Mouse (Mus musculus) embryonic stem cell, embryonic (primary cell): Measurements from ENCODE around the gene Tnr.
"Not testable (repeated sequence)": the region's sequence is repeated elsewhere in the genome, so short reads cannot be mapped to it uniquely, and the experiment has no call there.

Experiments
- CTCF ChIA-PET, 4 experiments: fragments of 300-600 bp in 2 of 4; fragments of 350-600 bp in 2 of 4; sonication (Branson Sonifier 250); formaldehyde crosslinking; loops; one replicate each; lab custom pipeline; 2022; ENCODE audit warnings: inconsistent platforms in 2 of 4; lab: Charles Lee
- POLR2A ChIA-PET, 4 experiments: fragments of 300-600 bp in 2 of 4; fragments of 350-600 bp in 2 of 4; sonication (Branson Sonifier 250); formaldehyde crosslinking; loops; one replicate each; lab custom pipeline; 2022; ENCODE audit warnings: antibody characterized with exemption in 4 of 4, inconsistent platforms in 1 of 4; lab: Charles Lee

The Tnr gene

GRCm38 (mm10) chr1:159939335-159939734 lies 415.8 kb downstream of the Tnr start:
- POLR2A ChIA-PET, result no interaction called here
- CTCF ChIA-PET, result interaction anchor here in 1 of 4 experiments (0.6 kb wide), 1 partner anchor 71 kb away, joined by 5 read pairs; no protein-coding TSS in a partner anchor

- POLR2A ChIA-PET, result no interaction called here
- CTCF ChIA-PET, result interaction anchor here in 1 of 4 experiments (0.6 kb wide), 1 partner anchor 1243 kb away, joined by 3 read pairs; no protein-coding TSS in a partner anchor
Measured at GRCm38 (mm10) chr1:159953526-159953925, 430.0 kb downstream of the Tnr start.

- ChIA-PET CTCF (no interaction called here), POLR2A (no interaction called here)
Measured at GRCm38 (mm10) chr1:159963351-159963750, 439.8 kb downstream of the Tnr start.

GRCm38 (mm10) chr1:159966286-159966685 lies 442.7 kb downstream of the Tnr start:
- CTCF ChIA-PET, POLR2A ChIA-PET: not testable (repeated sequence)

- POLR2A ChIA-PET, result interaction anchor here in 1 of 4 experiments (1.3 kb wide), 1 partner anchor 9 kb away, joined by 3 read pairs; no protein-coding TSS in a partner anchor
- CTCF ChIA-PET, result no interaction called here
Measured at GRCm38 (mm10) chr1:159968395-159968794, 444.8 kb downstream of the Tnr start.

- CTCF ChIA-PET, result no interaction called here
- POLR2A ChIA-PET, result interaction anchor here in 1 of 4 experiments (1.1 kb wide), 1 partner anchor 9 kb away, joined by 3 read pairs; no protein-coding TSS in a partner anchor
Measured at GRCm38 (mm10) chr1:159977786-159978185, 454.2 kb downstream of the Tnr start.

GRCm38 (mm10) chr1:159979096-159979495 lies 455.5 kb downstream of the Tnr start:
- CTCF ChIA-PET, result interaction anchor here in 1 of 4 experiments (0.6 kb wide), 1 partner anchor 112 kb away, joined by 3 read pairs; no protein-coding TSS in a partner anchor
- POLR2A ChIA-PET, result no interaction called here

GRCm38 (mm10) chr1:159980355-159980754 lies 456.8 kb downstream of the Tnr start:
- CTCF ChIA-PET, result interaction anchor here in 1 of 4 experiments (0.7 kb wide), 1 partner anchor 13 kb away, joined by 11 read pairs; no protein-coding TSS in a partner anchor
- POLR2A ChIA-PET, result interaction anchor here in 1 of 4 experiments (0.6 kb wide), 1 partner anchor 196 kb away, joined by 3 read pairs; no protein-coding TSS in a partner anchor
